Mouse (Mus musculus): Measurements from ENCODE around the gene Kmt2e.
A peak's percentile ranks its signal among the peaks of the same experiment; 100 is the strongest.

The Kmt2e gene

DNA sequence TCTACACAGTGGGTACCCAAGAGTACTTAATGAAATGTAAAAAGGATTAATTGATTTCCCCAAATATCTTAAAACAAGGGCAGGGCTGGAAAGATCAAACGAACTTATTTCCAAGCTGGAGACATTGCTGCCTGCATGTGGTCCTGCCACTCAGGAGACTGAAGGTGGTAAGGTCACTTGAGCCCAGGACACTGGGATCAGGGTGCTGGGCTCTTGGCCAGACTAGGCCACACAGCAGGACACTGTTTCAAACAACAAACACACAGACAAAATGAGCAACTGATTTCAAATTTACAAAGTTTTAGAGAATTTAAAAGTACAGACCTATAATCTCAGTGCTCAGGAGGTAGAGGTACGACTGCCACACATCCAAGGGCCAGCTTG lies 23.5 kb upstream of the Kmt2e start:
- no peak for DNase-seq (ENCODE audit: low spot score)

DNA sequence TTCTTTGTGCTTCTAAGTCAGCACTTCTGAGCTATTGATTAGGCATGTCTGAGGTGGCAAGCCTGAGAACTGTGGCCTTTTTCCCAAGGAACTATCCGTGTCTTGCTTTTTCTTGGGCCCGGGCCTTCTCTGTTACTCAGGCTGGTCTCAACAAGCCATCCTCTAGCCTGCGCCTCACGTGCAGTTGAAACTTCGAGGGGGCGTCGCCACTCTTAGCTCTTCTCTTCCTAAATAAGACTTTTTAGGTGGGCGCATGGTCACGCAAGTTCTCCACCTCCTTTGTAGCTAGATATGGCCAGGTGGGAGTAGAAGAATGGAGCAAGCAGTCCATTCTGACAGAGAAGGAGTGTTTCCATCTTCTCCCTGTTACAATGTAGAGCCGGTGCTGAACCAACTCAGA lies 22.6 kb upstream of the Kmt2e start:
- DNase-seq (ENCODE audit: low spot score), result no peak

DNA sequence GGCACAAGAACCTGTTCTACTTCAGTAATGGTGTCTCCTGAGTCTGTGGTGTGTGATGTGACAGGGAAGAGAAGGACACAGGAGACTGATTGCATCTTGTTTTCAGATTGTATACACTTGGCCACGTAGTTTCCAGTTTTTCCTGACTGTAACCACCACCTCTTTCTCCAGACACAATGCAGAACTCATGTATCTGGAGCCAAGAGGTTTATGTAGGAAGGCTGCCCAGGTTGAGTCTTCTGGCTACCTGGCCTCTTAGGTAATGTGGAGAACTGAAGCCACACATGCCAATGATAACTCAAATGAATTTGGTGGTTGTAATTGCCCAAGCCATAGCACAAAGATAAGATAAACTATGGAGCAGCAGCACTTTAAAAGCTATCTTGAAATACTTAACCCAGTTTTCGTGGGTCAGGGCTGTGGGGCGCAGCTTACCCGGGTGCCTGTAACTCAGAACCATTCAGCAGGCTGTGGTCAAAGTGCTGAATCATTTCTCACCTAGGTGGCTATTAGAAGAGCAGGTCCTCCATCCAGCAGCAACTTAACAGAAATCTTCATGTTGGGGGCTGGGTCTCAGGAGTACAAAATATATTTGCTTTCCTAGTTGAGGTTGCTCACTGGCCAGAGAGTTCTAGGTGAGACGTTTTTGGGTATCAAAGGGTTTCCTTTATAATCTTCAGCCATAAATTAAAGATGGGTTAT lies 21.8 kb upstream of the Kmt2e start:
- no peak for DNase-seq (ENCODE audit: low spot score)

DNA sequence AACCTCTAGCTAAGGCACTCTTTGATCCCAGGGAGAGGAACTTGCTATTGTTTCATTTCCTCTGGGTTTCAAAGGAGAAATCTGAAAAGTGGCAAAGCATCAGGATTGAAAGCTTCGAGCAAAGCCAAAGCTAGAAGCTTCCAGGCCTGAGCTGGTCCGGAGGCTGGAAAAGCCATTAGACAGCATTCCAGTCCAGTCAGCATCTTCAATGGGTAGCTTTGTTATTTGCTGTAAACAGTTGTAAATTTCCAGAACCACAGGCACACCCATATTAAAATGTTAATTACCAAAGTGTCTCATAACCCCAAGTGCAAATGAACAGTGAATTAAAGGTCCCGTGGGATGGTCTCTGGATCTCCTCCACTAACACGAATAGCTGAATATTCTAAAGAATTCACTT lies 21.2 kb upstream of the Kmt2e start:
- DNase-seq (ENCODE audit: low spot score), result no peak

DNA sequence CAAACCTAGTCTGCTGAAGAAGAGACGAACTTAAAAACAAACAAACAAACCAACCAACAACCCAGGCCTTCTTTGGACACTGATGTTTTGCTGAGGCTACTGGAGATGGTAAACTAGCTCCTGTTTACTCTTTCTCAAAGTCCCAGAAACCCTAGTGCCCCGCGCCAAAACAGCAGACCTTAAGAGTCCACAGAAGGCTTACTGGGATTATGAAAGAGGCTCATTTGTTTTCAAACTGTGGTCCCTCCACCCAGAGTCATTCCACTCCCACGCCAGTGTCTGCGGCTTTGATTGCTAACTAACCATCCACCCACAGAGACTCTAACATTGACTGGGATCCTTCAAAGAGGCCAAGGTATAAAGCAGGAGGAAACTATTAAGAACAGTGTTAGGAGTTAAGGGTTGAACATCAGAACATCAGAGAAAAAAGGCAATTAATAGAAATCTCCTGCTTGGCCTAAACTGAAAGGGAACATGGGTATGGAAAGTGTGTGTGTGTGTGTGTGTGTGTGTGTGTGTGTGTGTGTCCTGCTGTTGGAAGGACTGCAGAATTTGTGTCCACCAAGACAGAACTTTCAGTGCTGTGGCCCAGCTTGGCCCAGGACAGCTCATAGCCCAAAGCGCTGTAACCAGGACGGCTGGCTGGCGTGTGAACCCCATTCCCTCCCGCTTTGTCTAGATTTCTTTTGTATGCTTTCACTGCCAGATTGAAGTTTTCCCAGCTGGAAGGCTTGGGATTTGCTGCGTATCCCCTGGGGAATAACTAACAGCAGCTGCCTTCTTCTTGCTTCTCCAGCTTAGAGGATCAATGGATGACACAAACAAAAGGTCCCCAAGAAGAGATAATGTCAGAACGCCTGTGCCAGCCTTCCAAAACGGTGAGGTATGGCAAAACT lies 20.4 kb upstream of the Kmt2e start:
- no peak for DNase-seq (ENCODE audit: low spot score)

DNA sequence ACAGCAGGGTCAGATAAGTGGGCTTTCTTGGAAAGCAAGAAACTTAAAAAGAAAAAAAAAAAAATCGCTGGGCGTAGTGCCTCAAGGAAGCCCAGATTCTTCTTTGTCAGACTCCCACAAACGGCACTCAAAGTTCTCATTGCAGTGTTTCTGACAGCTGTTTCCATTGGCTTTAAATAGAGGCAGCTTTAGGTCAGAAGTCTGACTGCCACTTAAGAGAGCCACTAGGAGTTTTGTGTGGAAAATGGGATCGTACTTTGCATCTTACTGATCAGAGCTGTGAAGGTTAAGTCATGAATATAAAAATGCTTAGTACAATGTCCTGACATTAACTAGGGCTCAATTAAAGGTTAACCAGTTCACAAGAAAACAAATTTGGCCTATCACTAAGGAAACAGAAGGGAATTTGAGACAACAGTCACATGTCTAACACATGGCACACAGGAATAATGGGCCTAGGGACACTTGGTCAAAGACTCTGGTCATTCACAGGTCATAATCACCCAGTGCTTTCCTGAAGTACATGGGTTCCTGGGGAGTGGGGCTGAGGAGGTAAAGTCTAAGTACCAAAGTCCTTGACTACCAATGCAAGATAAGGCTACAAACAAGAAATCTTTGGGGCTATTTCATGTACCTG lies 19.6 kb upstream of the Kmt2e start:
- DNase-seq (ENCODE audit: low spot score), result no peak

DNA sequence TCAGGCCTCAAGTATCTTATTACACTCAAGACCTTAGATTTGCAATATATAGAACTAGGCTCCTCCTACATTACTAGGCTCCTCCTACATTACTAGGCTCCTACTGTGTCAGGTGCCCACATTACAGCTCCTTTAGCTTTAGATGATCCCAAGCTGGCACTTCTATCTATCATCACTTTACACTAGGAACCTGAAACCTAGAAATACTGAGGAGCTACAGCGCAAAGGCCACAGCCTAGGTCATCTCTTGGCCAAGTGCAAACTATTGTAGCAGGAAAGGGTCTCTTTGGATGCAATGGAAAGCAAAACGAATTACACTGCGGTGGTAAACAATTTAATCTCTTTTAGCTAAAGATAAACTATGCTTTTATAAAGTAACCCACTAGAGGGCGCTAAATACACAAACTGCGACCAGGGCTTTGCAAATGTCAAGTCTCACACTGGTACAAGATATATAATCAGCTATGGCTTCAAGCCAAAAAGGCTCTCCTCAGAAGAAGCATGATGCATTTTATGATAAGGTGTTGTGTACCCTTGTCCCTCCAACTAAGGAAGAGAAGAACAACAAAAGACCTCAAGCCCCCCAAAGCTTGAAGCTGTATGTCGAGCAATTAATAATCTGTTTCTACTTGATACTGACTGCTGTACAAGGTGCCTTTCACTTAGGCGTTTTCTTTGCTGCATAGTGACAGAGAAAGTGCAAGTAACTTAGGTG lies 18.5 kb upstream of the Kmt2e start:
- DNase-seq (ENCODE audit: low spot score), result no peak

DNA sequence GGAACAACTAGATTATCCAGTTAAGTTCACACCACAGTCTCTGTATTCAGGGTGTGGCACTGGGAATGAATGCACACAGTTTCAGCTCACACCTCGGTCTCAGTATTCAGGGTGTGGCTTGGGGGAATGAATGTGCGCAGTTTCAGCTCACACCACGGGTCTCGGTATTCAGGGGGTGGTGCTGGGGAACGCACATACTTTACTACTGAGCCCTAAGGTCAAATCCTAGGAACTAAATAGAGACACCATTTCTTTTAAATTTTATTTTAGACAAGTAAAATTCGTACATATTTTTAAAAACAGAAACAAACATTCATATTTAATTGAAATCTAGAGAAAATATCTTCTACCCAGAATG lies 18.0 kb upstream of the Kmt2e start:
- DNase-seq (ENCODE audit: low spot score), result no peak

DNA sequence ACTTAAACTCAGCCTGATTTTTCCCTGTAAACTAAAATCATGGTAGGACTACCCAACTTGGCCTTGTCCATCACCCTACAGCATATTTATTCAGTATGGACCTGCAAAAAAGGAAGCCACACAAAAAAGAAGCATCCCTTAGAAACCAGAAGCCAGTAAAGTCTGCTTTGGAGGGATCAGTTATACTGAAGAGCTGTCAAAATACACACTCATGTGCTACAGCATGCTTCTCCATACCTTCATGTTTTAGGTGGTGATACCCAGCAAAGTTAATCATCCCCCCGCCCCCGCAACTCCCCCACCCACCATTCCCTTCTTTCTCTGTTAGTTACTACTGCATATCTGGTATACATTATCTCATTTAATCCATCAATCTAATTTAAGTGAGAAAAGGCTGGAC lies 16.5 kb upstream of the Kmt2e start:
- DNase-seq (ENCODE audit: low spot score), result no peak

DNA sequence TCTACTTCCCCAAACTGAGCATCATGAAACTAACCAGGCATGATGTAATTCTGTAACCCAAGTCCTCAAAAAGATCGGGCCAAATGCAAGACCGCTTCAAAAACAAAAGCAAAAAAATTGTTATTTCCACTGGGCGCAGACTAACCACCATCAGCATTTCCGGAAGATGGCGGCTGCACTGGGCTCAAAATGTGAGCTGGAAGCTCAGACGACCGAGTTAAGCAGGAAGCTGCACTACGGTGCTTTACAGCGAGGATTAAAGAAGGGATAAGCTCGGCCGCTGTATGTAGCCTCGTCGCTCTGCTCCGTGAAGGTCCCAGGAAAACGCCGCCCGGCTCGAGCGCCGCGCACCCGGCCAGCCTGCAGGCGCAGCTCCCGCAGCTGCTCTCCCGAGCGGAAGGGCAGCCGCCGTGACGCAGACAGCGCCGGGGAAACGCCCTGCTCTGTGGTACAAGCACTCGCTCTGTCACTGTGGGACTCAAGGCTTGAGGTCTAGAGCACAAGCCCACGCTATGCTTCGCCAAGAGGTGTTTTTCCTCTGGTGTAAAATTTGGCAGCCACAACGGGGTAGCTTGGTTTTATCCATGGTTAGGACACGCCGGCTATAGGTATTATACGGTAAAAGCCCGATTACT lies 16.0 kb upstream of the Kmt2e start:
- DNase-seq (ENCODE audit: low spot score), result peak; percentile 79

DNA sequence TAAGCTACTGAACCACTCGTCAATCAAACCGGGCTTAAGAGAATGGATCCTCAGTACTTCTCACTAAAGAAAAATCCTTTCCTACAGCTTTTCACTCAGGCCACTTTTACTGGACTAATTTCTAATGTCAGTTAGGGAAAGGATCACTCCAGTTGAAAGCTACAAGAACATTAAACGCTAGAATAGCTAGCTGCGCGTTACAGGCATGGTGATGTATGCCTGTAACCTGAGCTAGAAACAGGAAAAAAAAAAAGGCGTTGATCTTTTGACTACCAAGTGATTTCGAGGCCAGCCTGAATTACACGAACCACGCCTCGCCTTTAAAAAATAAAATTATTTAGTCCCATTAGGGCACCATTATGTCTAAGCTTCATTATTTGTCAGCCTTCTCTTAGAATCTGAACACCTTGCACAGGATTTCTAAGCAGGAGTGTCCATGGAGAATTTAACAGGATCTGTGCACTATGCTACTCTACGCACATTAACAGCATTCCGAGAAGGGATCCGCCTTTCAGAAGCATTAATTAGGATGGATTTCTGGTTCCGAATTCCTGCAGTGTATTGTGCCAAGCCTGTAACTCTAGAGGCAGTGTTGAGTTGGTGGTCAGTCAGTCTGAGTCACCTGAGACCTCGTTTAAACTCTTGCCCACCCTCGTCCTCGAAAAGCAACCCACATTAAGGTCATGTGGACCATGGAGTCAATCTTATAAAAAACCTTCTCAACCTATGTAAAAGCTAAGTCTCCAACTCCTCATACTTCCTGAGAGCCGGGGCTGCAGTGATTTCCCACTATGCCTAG lies 15.2 kb upstream of the Kmt2e start:
- DNase-seq (ENCODE audit: low spot score), result no peak

DNA sequence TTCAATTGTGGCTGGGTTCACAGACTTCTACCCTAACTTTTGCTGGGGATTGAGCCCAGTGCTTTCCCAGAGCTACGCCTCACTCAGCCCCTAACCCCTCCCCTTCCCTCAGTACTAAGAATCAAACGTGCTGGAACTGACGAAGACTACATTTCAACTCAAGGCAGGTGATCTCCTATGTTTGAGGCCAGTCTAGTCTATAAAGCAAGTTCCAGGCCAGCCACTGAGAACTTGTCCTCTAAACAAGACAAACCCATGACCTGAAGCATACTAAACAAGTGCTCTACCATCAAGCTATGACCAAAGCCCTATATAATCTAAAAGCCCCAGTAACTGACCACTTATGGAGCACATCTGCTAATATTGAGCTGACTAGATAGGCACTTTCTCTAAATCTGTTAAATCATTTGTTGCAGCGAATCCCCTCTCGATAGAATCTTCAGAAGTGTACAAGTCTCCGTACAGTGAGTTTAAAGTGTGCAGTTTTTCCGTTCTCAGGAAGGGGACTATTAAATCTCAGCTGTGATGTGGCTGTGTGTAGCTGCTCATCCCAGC lies 14.5 kb upstream of the Kmt2e start:
- DNase-seq (ENCODE audit: low spot score), result no peak

DNA sequence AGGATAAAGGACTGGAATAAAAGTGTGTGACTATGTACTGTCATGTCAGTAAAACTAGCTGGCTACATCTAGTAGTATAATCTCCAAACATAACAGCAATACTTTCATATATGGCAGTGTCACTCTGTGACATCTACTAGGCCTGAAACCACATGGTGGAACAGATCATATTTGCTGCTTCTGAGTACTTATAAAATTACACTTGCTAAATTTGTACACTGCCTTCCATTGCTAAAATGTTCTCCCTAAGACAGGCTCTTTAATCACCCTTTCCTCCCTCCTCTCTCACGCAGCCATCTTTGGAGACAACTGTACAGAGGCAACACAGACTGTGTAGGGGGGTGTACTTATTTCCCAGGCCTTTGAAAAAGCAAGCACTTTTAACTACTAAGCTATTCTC lies 13.8 kb upstream of the Kmt2e start:
- no peak for DNase-seq (ENCODE audit: low spot score)

DNA sequence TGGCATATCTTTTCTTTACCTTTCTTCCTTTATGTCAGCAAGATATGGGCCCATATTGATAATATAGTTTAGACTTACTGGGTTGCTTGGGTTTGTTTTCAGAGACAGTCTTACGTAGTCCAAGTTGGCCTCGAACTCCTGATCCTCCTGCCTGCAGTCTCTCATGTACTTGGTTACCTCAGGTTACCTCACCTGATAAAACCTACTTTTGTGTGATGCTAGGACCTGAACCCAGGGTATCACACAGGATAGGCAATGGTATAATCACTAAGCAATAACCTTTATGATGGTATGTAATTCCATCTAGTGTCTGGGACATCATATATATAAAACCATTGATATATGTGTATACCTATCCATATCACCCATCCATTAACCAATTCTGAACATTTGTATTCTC lies 12.8 kb upstream of the Kmt2e start:
- DNase-seq (ENCODE audit: low spot score), result no peak

DNA sequence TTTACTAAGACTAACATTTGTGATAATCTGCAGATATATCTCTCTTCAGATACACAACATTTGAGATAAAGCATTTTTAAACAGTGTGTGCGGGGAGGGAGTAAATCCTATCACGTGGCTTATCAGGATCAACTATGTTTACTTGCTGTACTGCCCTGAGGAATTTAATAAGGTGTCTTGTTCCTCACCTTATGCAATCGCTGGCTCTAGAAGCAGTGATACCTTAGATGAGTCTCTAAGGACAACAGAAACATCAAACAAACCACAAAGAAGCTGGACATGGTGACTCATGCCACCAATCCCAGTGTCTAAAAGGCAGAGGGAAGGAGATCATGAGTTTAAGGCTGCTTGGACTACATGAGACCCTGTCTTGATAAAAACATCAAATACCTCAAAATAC lies 11.2 kb upstream of the Kmt2e start:
- no peak for DNase-seq (ENCODE audit: low spot score)

DNA sequence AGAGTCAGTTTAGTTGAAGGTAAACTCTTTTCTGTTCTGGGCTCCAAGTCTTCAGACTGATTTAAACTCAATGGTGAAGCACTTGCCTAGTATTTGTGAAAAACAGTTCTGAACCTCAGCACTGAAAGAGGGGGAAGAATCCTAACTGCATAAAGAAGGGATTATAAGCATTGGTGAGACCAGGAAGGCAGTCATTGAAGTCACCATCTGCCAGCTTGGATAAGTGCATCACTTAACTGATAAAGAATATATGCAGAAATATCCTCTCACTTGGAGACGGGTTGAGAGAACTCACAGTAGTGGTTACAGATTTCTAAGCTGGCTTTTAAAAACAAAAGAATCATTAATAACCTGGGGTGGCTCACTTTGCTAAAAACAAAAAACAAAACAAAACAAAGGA lies 6.7 kb upstream of the Kmt2e start:
- no peak for DNase-seq (ENCODE audit: low spot score)

DNA sequence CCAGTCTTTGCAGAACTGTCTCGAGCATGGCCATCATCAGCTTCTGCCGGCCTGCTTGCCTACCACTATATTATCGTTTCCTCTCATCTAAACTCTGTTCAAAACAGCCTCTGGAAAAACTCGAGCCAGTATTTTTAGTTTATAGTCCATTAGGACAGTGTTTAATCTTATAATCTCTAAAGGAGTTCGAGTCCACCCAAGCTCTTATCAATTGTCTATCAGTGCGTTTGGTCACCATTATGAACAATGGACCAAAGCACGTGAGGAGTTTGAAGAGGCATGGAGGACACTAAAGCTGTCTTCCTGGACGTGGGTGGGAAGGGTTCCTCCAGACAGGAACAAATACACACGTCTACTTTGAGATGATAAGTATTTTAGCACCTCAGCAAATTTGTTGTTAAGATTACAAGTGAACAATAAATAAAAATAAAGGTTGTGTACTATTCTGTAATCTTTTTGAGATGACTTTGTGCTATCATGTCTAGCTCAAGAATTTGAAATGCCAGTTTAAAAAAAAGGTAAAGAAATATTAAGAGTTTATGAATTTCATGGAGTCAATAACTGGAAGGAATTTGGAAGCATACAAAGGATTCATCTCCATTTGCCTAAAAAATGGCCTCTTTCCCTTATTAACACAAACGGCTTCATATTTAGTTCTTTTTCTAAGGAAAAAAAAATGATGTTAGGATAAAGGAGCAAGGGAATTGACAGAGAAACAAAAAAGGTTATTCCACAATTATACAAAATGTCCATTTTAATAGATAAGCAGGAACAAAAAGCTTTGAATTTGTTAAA lies 3.0 kb upstream of the Kmt2e start:
- no peak for DNase-seq (ENCODE audit: low spot score)

DNA sequence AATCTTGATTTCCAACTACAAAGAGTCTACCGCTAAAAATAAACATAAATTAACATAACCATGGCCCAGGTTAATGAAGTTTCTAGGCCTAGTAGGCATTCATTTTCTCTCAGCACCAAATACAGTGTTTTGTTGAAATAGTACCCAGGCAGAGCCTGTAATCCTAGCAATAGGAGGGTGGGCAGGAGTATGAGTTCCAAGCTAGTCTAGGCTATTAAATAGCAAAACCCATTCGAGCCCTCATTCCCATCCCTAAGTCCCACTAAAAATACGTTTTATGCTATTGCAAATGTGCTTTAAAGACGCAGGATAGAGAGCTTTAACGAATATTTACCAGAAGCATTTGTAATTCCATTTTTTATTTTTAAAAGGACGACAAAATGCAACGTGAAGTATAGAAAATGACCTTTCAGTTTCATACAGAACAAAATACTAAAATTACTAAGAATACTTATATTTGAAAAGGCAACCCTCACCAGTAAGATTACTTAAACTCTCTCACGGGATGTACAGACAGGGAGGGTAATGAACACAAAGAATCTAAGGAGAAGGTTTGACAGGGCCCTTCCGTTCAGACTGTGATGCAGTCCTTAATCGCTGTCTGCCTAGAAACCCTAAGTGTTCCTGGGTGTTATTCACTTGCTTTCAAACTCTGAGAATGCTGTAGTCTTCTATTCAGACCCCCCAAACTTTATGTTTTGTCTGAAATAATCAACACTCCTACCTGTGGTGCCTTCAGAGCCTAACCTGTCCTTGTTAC lies 2.1 kb upstream of the Kmt2e start:
- no peak for DNase-seq (ENCODE audit: low spot score)
